Mouse (Mus musculus) testis, adult 2 months (tissue): Measurements from ENCODE around the gene Ankle1.

Experiments used
- CTCF ChIP-seq: fragments of 200-500 bp; IDR thresholded peaks from 2 replicates; pipeline ENCODE4 v1.5.1; 2012; ENCODE audit warnings: low read depth, mild to moderate bottlenecking, inconsistent platforms, low read length, moderate library complexity; ENCODE audit not compliant: control insufficient read depth, insufficient read depth, insufficient replicate concordance
- POLR2A ChIP-seq: fragments of 200-500 bp; IDR thresholded peaks from 2 replicates; pipeline ENCODE4 v1.6.1; 2012; ENCODE audit warnings: low read depth, mild to moderate bottlenecking, inconsistent platforms, low read length, moderate library complexity; ENCODE audit not compliant: control insufficient read depth

DNA sequence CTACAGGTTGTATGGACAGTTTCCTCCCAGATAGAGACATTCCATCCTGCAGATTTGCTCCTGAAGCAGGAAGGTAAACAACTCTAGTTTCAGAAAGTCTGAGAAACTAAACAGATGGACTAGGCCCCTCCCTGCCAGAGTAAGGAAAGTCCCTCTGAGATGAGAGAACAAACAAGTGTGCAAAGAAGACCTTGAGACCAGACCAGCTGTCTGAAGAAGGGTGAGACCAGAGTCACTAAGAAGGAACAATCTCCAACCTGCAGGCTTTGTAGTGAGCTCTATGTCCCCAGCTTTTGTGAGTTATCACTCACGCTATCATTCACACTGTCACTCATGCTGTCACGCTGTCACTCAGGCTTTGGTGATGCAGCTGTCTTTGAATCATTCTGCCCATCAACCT is 14.1 kb upstream of the Ankle1 start:
- no peak for TF ChIP-seq POLR2A
- TF ChIP-seq CTCF = no peak
